15 mouse cellular contexts compared by ENCODE assay signal in genomic region chr5:63823362-63824332, GRCm38 (mm10). TPM values are rescaled to one million over a fixed set of nuclear protein-coding genes. Genes with fewer than 3 reads are reported as not detected.
DNase-seq lines count a peak whose midpoint lies in the region; ATAC-seq lines count a peak whose summit lies in the region.
"Had no signal": no experiment of that assay in that cellular context is flagged by ENCODE, and none has a peak within 500 bp of the region (broad histone marks: within the 10 kb centered on the region; RNA-seq: fewer than 3 reads in every experiment).

No protein-coding gene starts in this region.

- WGBS in intestine, embryonic 14.5 days = 50% methylated on average over 10 of the region's 10 CpGs
- WGBS in neural tube, embryonic 15.5 days = 67% methylated on average over 10 of the region's 10 CpGs

- peak overlapping the region; percentile 47 for H3K27ac ChIP-seq in intestine, embryonic 14.5 days (ENCODE audit: low read depth)
- H3K27ac ChIP-seq in neural tube, embryonic 15.5 days (replicated peaks) = no peak overlapping the region
- H3K27ac ChIP-seq: hindbrain, embryonic 13.5 days; limb, embryonic 12.5 days; midbrain, embryonic 10.5 days had no signal

- H3K9ac ChIP-seq in intestine, embryonic 14.5 days (ENCODE audit: low read length) = no peak overlapping the region
- H3K9ac ChIP-seq in neural tube, embryonic 15.5 days (replicated peaks) = no peak overlapping the region
- H3K9ac ChIP-seq: heart, embryonic 12.5 days; hindbrain, embryonic 13.5 days; limb, embryonic 12.5 days had no signal

- DNase-seq in intestine, embryonic 14.5 days (ENCODE audit: low spot score) = no peak
- peak; percentile 72 for DNase-seq in kidney, adult 11 months
- DNase-seq in kidney, postnatal 36 days = peak; percentile 71 to 81
- peak; percentile 47 for DNase-seq in lung, postnatal 25 days (ENCODE audit: low spot score)
- DNase-seq in adrenal gland, adult 2 months = no peak
- DNase-seq in left cerebral cortex, postnatal 10 days (ENCODE audit: extremely low spot score in 1 of 2, low spot score in 2 of 2) = no peak
- DNase-seq: adrenal gland, postnatal 10 days; retina, postnatal 1 day; thymus, postnatal 14 days had no signal

- H3K4me2 ChIP-seq in intestine, embryonic 14.5 days (ENCODE audit: low read length) = 0 out of 2 replicates have a peak overlapping the region, but pooled peaks have one; percentile 13
- no peak overlapping the region for H3K4me2 ChIP-seq in neural tube, embryonic 15.5 days
- H3K4me2 ChIP-seq: heart, embryonic 12.5 days; hindbrain, embryonic 13.5 days; limb, embryonic 12.5 days had no signal

- intact Hi-C loops in left cerebral cortex, postnatal 10 days (cut with DNase I) = loop anchor here (10.0 kb wide), 1 partner anchor 451 kb away; no protein-coding TSS in a partner anchor

- H3K27me3 ChIP-seq in intestine, embryonic 14.5 days (replicated peaks; ENCODE audit: control insufficient read depth, insufficient read depth, low read length) = no peaks in the 10 kb centered on the region
- H3K27me3 ChIP-seq in neural tube, embryonic 15.5 days (replicated peaks) = no peaks in the 10 kb centered on the region
- H3K27me3 ChIP-seq: heart, embryonic 12.5 days; hindbrain, embryonic 13.5 days; limb, embryonic 12.5 days had no signal

- H3K9me3 ChIP-seq in intestine, embryonic 14.5 days (ENCODE audit: control insufficient read depth, low read length) = no peaks in the 10 kb centered on the region
- no peaks in the 10 kb centered on the region for H3K9me3 ChIP-seq in neural tube, embryonic 15.5 days (replicated peaks)
- H3K9me3 ChIP-seq: heart, embryonic 12.5 days; hindbrain, embryonic 13.5 days; limb, embryonic 12.5 days; midbrain, embryonic 10.5 days had no signal

- ATAC-seq in intestine, embryonic 14.5 days (replicated peaks; ENCODE audit: low FRiP score, low TSS enrichment, low read depth) = peak; percentile 81
- no peak for ATAC-seq in neural tube, embryonic 15.5 days (ENCODE audit: low FRiP score)

- no peak overlapping the region for H3K4me3 ChIP-seq in intestine, embryonic 14.5 days (ENCODE audit: low read depth, low read length)
- H3K4me3 ChIP-seq in neural tube, embryonic 15.5 days (replicated peaks) = no peak overlapping the region
- H3K4me3 ChIP-seq: erythroblast, embryonic 14.5 days; heart, embryonic 12.5 days; hindbrain, embryonic 13.5 days; limb, embryonic 12.5 days; midbrain, embryonic 10.5 days had no signal

- H3K4me1 ChIP-seq in intestine, embryonic 14.5 days (replicated peaks; ENCODE audit: control insufficient read depth, insufficient read depth, low read length) = peaks cover 23% of the 10 kb centered on the region; the same call in 1 of the 2 replicates
- H3K4me1 ChIP-seq in neural tube, embryonic 15.5 days = no peaks in the 10 kb centered on the region
- H3K4me1 ChIP-seq: hindbrain, embryonic 13.5 days had no signal

- H3K36me3 ChIP-seq in intestine, embryonic 14.5 days (ENCODE audit: control insufficient read depth, insufficient read depth, low read length) = no peaks in the 10 kb centered on the region
- H3K36me3 ChIP-seq in neural tube, embryonic 15.5 days = no peaks in the 10 kb centered on the region
- H3K36me3 ChIP-seq: heart, embryonic 12.5 days; hindbrain, embryonic 13.5 days; limb, embryonic 12.5 days; midbrain, embryonic 10.5 days had no signal

RNA-seq across cellular contexts. Expression of gene 0610040J01Rik, which starts 11.5 kb away (rescaled TPM):
- polyA plus RNA-seq in intestine, embryonic 14.5 days (2014; fragmentation: Nextera tagmentation; extraction: Ambion mirVana) = 25.9 and 29.3 TPM in 2 replicates
- under 1 TPM; 0.46 to 0.55 TPM for total RNA-seq in adrenal gland, adult 2 months (2021)
- 0.29 and 0.68 TPM in 2 replicates for polyA plus RNA-seq in adrenal gland, adult 2 months (2012; rRNA removed)
- 1 to 10 TPM; 5.9 to 6.8 TPM for total RNA-seq in left cerebral cortex, postnatal 10 days (2021)
- polyA plus RNA-seq in neural tube, embryonic 15.5 days (2015; fragmentation: Nextera tagmentation; extraction: Ambion mirVana) = 4.0 and 6.8 TPM in 2 replicates

Comparison
In these comparisons a context has a peak if more than half of its experiments do, and no peak if none do; other contexts are left out.
1. DNase-seq: peak in kidney, adult 11 months (single experiment), kidney, postnatal 36 days (2 of 2) and lung, postnatal 25 days (single experiment); none in intestine, embryonic 14.5 days (single experiment), adrenal gland, adult 2 months (single experiment) and left cerebral cortex, postnatal 10 days (0 of 2).